Mouse (Mus musculus) cerebellum, adult 11 months (tissue): Measurements from ENCODE around the gene Chst13.

Source experiments
- DNase-seq: peaks from one replicate; pipeline ENCODE4 v3.0.0; 2022

The Chst13 gene

DNA sequence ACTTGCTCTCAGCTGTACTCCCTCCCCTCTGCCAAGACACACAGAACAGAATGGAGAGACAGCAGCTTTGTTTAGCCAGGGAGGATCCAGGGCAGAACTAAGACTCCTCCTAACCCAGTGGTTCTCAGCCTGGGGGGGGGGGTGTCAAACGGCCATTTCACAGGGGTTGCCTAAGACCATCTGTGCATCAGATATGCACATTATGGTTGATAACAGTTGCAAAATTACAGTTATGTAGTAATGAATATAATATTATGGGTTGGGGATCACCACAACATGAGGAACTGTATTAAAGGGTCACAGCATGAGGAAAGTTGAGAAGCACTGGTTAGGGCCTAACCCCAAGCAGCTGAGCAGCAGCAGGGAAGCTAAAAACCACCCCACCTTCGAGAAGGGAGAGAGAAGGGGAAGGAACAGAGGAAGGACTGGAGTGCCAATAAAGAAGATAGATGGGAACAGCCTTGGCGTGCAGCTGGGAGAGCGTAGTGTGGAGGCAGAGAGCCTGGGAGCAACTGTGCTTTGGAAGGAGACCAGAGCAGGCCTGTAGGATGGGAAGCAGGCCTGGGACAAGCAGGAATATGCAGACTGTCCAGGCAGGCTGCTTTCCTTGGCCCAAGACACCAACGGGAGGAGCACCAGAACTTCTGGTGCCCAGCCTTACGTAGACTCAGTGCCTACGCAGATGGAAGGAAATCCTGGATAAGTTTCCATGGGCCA, 5.4 kb downstream of the Chst13 start:
- no peak for DNase-seq

DNA sequence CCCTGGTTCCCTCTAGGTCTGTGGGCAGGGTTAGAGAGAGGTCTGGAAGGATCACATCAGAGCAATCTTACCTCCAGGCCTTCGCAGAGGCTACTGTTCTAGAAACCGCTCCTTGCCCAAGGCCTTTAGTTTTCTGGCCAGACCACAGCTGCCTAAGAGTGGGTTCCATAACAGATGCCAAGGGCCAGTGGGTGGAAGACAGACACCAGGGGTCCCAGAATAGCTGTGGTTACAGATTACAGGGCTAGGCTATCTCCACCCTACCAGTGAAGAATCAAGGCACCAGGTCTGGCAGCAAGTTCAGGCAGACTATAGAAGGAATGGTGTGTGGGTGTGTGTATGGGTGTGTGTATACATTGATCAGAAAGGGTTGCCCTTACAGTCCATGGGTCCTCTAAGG, 6.0 kb downstream of the Chst13 start:
- no peak for DNase-seq

DNA sequence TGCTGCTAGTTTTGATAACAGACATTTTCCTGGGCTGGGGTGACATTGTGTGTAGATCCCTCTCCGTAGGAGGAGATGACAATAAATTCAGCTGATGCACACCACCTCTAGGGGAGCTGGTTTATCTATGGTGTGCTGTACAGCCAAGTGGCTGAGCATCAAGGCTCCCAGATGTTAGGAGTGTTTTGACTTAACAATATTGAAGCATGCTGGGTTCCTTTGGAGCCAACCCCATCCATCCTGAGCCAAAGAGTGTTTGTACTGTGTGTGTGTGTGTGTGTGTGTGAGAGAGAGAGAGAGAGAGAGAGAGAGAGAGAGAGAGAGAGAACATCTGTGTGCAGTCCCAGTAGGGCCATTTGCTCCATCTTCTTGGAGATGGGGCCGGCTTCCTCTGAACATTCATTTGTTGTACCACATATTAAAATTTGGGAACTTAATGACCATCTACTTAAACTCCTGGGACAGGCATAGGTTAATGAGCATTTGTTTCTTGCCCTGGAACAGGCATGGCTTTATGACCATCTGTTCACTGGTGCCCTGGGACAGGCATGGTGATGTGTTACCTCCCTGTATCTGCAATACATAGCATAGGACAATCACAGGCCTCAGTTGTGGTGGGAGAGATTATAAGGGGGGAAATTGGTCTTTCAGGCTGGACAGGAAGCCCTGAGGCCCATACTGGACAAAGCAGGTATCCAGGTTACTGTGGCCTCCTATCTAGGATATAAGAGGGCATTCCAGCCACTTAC, 7.3 kb downstream of the Chst13 start:
- no peak for DNase-seq

DNA sequence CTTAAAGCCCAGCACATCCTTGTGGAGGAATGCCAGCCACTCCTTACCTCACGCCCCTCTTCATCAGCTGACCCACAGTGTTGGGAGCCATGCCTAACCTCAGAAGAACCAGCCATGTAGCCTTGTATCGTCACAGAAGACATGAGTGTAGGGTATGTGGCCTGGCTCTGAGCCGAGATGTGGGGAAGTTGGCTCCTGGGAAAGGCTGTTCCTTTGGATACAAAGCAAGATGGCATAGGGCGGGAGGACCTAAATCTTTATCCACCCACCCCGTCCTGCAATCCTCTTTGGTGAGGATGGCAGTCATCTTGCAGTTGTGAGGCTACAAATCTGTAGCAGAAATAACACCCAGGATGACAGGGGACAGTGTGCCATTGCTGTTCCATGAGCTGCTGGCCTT, 9.0 kb downstream of the Chst13 start:
- DNase-seq, result no peak

DNA sequence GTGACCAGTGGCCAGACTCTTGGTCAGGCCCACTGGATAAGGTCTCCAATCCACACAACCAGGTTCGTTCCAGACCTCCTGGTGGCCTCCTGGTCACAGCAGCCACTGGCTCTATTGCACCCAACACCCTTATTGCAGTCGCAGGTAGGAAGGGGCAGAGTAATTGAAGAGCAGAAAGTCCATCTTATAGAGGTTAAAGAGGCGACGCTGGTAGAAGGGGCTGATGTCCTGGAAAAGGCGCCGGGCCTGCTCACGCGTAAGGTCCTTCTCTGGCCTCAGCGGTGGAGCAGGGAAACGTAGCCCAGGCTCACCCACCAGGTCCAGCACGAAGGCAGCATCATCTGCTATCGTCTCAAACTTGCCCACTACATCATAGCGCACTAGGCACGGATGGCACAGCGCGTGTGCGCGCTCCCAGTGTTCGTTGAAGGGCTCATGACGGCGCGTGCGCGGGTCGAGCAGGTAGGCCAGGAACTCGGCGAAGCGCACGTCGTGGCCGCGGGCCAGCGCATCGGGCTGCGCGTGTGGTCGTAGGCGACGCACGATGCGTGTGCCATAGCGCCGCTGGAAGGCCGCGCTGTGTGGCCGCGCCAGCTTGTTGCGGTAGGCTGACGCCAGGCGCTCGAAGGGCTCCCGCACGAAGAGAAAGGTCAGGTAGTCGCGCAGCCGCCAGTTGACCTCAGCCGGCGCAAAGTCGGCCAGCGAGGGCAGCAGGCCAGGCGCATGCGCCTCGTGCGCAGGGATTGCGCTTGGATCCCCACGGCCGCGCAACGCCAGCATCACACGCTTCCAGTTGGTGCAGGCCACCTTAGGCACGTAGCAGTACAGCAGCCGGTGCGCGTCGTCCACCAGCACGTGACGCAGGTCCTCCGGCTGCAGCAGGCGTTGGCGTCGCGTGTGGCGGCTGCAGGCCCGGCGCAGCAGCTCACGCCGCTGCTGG, 15.9 kb downstream of the Chst13 start:
- no peak for DNase-seq

DNA sequence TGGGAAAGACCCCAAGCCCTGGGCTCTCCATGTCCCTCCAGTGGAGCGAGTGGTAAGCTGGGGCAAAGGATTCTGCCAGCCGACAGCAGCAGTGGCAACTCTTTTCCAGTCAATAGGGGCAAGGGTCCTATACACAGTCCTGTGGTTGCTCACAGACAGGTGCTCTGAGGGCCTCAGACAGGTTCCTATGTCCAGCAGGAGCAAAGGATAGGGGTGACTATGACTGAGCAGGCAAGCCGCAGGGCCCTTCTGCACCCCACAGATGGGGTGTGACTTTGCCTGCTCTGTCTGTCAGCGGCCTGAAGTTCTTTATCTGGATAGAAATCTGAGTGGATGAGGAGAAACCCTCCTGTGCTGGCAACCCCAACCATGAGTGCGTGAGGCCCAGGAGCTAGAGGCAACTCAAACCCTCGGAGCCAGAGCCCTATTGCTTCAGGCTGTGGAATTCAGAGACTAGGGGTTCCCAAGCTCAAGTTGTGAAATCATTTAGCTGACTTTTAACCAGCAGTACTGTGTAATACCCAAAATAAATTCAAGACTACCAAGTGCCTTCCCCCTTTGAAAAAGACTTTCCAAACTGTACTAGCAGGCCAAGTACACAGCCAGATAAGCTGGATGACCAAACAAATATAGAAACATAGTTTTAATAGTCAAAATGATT, 18.5 kb downstream of the Chst13 start:
- DNase-seq, result no peak

DNA sequence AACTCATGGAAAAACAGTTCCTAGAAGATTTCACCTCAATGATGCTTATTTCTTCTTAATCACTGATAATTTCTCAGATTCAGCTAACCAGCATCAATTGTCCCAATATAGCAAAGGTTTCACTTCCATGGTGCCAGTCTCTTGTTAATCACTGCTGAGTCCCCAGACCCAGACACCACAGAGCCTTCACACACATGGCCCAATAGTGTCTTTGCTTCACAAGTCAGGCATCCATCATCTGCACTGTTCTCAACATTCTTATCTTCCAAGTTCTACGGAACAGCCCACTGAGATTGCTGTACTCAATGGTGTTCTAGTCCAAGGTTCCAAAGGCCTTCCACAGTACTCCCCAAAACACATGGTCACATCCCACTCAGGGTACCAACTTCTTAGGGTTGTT, 24.1 kb downstream of the Chst13 start, which contains the start of gene BC048671:
BC048671 (plus strand) TSS at position 301 of the 400 bp plus-strand sequence.
- no peak for DNase-seq

DNA sequence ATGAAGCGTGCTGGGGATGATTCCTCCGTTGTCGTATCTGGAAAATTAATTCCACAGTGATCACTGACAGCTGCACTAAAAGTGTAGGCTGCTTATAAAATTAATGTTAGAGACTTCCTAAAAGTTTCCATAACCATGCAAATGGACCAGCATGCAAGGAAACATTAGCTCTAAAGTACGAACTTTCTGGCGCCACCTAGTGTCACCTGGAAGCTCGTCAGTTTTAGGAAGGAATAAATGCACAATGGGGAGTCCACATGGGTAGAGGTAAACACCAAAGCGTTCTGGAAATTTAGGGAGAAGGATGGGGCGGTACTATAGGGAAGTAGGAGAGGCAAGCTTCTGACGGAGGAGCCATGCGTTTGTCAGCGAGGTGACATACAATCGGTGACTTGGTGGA, 36.7 kb downstream of the Chst13 start:
- no peak for DNase-seq
